Mouse (Mus musculus) olfactory bulb, adult 2 months (tissue): ENCODE data around the gene Vill.

Experiments used
- CTCF ChIP-seq: fragments of 200-500 bp; IDR thresholded peaks from 2 replicates; pipeline ENCODE4 v1.5.1; 2012; ENCODE audit warnings: low read depth, mild to moderate bottlenecking, low read length, moderate library complexity; ENCODE audit not compliant: insufficient read depth
- POLR2A ChIP-seq: fragments of 200-500 bp; IDR thresholded peaks from 2 replicates; pipeline ENCODE4 v1.6.1; 2012; ENCODE audit warnings: mild to moderate bottlenecking, low read depth, low read length, moderate library complexity; ENCODE audit not compliant: insufficient read depth

DNA sequence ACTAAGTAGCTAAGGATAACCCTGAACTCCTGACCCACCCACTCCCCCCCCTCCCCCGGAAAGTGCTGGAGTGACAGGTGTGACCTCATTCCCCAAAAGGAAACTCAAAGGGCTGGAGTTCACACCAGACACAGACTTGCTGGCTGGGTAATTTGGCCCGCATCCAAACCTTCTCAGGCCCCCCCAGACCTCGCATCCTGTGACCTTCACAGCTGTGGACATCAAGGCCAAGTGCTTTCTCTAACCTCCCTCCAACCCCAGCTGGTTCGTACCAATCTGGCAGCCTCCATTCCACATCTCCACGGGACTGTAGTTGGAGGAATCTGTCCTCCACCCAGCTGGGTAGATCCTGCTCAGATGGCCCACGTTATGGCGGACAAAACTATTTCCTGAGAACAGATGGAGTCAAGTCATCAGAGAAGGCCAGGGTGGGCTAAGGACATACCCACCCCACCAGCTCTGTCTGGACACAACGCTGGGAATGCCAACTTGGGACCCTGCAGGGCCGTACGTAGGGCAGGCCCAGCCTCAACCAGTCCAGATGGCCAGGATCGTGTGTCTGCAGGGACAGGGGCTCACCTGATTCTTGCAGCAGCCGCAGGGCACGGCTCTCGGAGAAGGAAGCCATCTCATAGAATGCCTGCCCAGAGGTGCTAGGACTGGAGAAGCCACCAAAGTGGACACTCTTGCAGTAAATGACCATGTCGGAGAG lies 20.8 kb downstream of the Vill start:
- no peak for TF ChIP-seq CTCF
- no peak for TF ChIP-seq POLR2A
